Mouse (Mus musculus): ENCODE measurements around the gene Ccdc13.
A peak's percentile ranks its signal among the peaks of the same experiment; 100 is the strongest.

The Ccdc13 gene

GRCm38 (mm10) chr9:121802747-121803146 lies 36.5 kb downstream of the Ccdc13 start:
- no peak for DNase-seq (ENCODE audit: low spot score in 2 of 2)

- DNase-seq (ENCODE audit: low spot score in 2 of 2), result no peak
Observed at GRCm38 (mm10) chr9:121798887-121799520, 40.3 kb downstream of the Ccdc13 start.

GRCm38 (mm10) chr9:121797722-121798121 lies 41.5 kb downstream of the Ccdc13 start:
- DNase-seq (ENCODE audit: low spot score in 2 of 2), result no peak

- DNase-seq (ENCODE audit: low spot score in 2 of 2), result no peak
Observed at GRCm38 (mm10) chr9:121794972-121795539, 44.2 kb downstream of the Ccdc13 start.

GRCm38 (mm10) chr9:121791757-121792521 lies 47.3 kb downstream of the Ccdc13 start, which contains the start of gene Hhatl:
TSS of gene Hhatl (minus strand) at chr9:121792507.
- DNase-seq (ENCODE audit: low spot score in 2 of 2), result no peak

GRCm38 (mm10) chr9:121791206-121791605 lies 48.1 kb downstream of the Ccdc13 start:
- no peak for DNase-seq (ENCODE audit: low spot score in 2 of 2)

GRCm38 (mm10) chr9:121786359-121786758 lies 52.9 kb downstream of the Ccdc13 start:
- DNase-seq (ENCODE audit: low spot score in 2 of 2), result no peak

GRCm38 (mm10) chr9:121785261-121785660 lies 54.0 kb downstream of the Ccdc13 start:
- no peak for DNase-seq (ENCODE audit: low spot score in 2 of 2)

GRCm38 (mm10) chr9:121784801-121785200 lies 54.5 kb downstream of the Ccdc13 start:
- no peak for DNase-seq (ENCODE audit: low spot score in 2 of 2)

- DNase-seq (ENCODE audit: low spot score in 2 of 2), result peak; percentile 63 to 72
Observed at GRCm38 (mm10) chr9:121778066-121778624, 61.1 kb downstream of the Ccdc13 start.

GRCm38 (mm10) chr9:121777484-121778065 lies 61.7 kb downstream of the Ccdc13 start, which contains the start of gene Klhl40:
TSS of gene Klhl40 (plus strand) at chr9:121777607.
- peak in 1 of 2 experiments; percentile 45 for DNase-seq (ENCODE audit: low spot score in 2 of 2)

- no peak for DNase-seq (ENCODE audit: low spot score in 2 of 2)
Observed at GRCm38 (mm10) chr9:121776511-121776910, 62.8 kb downstream of the Ccdc13 start.

- no peak for DNase-seq (ENCODE audit: low spot score in 2 of 2)
Observed at GRCm38 (mm10) chr9:121775951-121776350, 63.3 kb downstream of the Ccdc13 start.

GRCm38 (mm10) chr9:121772412-121772811 lies 66.8 kb downstream of the Ccdc13 start:
- no peak for DNase-seq (ENCODE audit: low spot score in 2 of 2)

- peak in 1 of 2 experiments; percentile 25 for DNase-seq (ENCODE audit: low spot score in 2 of 2)
Observed at GRCm38 (mm10) chr9:121765166-121765855, 74.0 kb downstream of the Ccdc13 start.

GRCm38 (mm10) chr9:121763716-121764115 lies 75.5 kb downstream of the Ccdc13 start:
- no peak for DNase-seq (ENCODE audit: low spot score in 2 of 2)

GRCm38 (mm10) chr9:121762761-121763160 lies 76.5 kb downstream of the Ccdc13 start:
- DNase-seq (ENCODE audit: low spot score in 2 of 2), result no peak

GRCm38 (mm10) chr9:121762248-121762647 lies 77.0 kb downstream of the Ccdc13 start:
- no peak for DNase-seq (ENCODE audit: low spot score in 2 of 2)

- no peak for DNase-seq (ENCODE audit: low spot score in 2 of 2)
Observed at GRCm38 (mm10) chr9:121761787-121762186, 77.5 kb downstream of the Ccdc13 start.

- DNase-seq (ENCODE audit: low spot score in 2 of 2), result no peak
Observed at GRCm38 (mm10) chr9:121761091-121761665, 78.1 kb downstream of the Ccdc13 start.
